Mouse (Mus musculus) left cerebral cortex, postnatal 36 days (tissue): ENCODE results near the gene Gm13279. TPM values are rescaled to one million over a fixed set of nuclear protein-coding genes. Genes with fewer than 3 reads are reported as not detected.
"Not testable (repeated sequence)": the region's sequence is repeated elsewhere in the genome, so short reads cannot be mapped to it uniquely, and the experiment has no call there.

Experiments
- DNase-seq, 2 experiments: peaks; one replicate each; pipeline ENCODE4 v3.0.0; 2021 to 2022; ENCODE audit warnings: low spot score in 2 of 2, mixed read lengths in 1 of 2
- intact Hi-C: fragments of 180-260 bp; cut with DNase I; formaldehyde crosslinking; loops from one replicate; pipeline ENCODE4 v1.15.1; 2025
- total RNA-seq, 2 experiments: library from RNA; stranded (reverse); gene quantifications; 2 replicates each; pipeline ENCODE4 v1.2.3; 2021

The Gm13279 gene
- total RNA-seq, 2 experiments from 2014 or later: not detected

GRCm38 (mm10) chr4:88791250-88791649, 5.9 kb upstream of the Gm13279 start, which contains the start of gene Gm13278:
TSS of gene Gm13278 (plus strand) at chr4:88791550.
- intact Hi-C loops, DNase-seq: not testable (repeated sequence)

GRCm38 (mm10) chr4:88793936-88794675, 3.1 kb upstream of the Gm13279 start, which contains the start of gene Gm13275:
TSS of gene Gm13275 (plus strand) at chr4:88794487.
- intact Hi-C loops: not testable (repeated sequence)
- peak; percentile 57 to 59 for DNase-seq

- intact Hi-C loops, DNase-seq: not testable (repeated sequence)
Observed at GRCm38 (mm10) chr4:88799365-88799764, 2.2 kb downstream of the Gm13279 start, which contains the start of gene Gm13285. TSS of gene Gm13285 (plus strand) at chr4:88799665.

GRCm38 (mm10) chr4:88802954-88803353, 5.8 kb downstream of the Gm13279 start, which contains the start of gene Gm13287:
TSS of gene Gm13287 (plus strand) at chr4:88803254.
- DNase-seq, intact Hi-C loops: not testable (repeated sequence)

- intact Hi-C loops, DNase-seq: not testable (repeated sequence)
Observed at GRCm38 (mm10) chr4:88805231-88805630, 8.0 kb downstream of the Gm13279 start, which contains the start of gene Gm13288. TSS of gene Gm13288 (plus strand) at chr4:88805531.

- DNase-seq, intact Hi-C loops: not testable (repeated sequence)
Observed at GRCm38 (mm10) chr4:88805761-88806160, 8.6 kb downstream of the Gm13279 start.

GRCm38 (mm10) chr4:88815928-88816327, 18.7 kb downstream of the Gm13279 start, which contains the start of gene Ifna7:
TSS of gene Ifna7 (plus strand) at chr4:88816228.
- intact Hi-C loops: no loop called here
- DNase-seq: no peak

- no peak for DNase-seq
- intact Hi-C loops: no loop called here
Observed at GRCm38 (mm10) chr4:88819659-88820058, 22.5 kb downstream of the Gm13279 start, which contains the start of gene Ifna11. TSS of gene Ifna11 (plus strand) at chr4:88819959.

- DNase-seq: no peak
- intact Hi-C loops: no loop called here
Observed at GRCm38 (mm10) chr4:88822995-88823394, 25.8 kb downstream of the Gm13279 start.

- DNase-seq, intact Hi-C loops: not testable (repeated sequence)
Observed at GRCm38 (mm10) chr4:88827116-88827515, 29.9 kb downstream of the Gm13279 start, which contains the start of gene Ifna6. TSS of gene Ifna6 (plus strand) at chr4:88827416.

- DNase-seq: no peak
- intact Hi-C loops: no loop called here
Observed at GRCm38 (mm10) chr4:88830523-88830922, 33.3 kb downstream of the Gm13279 start.

- DNase-seq, intact Hi-C loops: not testable (repeated sequence)
Observed at GRCm38 (mm10) chr4:88835225-88835624, 38.0 kb downstream of the Gm13279 start, which contains the start of gene Ifna5. TSS of gene Ifna5 (plus strand) at chr4:88835525.

- no peak for DNase-seq
- intact Hi-C loops: no loop called here
Observed at GRCm38 (mm10) chr4:88838828-88839227, 41.6 kb downstream of the Gm13279 start.

- intact Hi-C loops: no loop called here
- no peak for DNase-seq
Observed at GRCm38 (mm10) chr4:88840058-88840457, 42.9 kb downstream of the Gm13279 start.

- DNase-seq: no peak
- intact Hi-C loops: no loop called here
Observed at GRCm38 (mm10) chr4:88841438-88841911, 44.3 kb downstream of the Gm13279 start, which contains the start of gene Ifna4. TSS of gene Ifna4 (plus strand) at chr4:88841861.

GRCm38 (mm10) chr4:88845334-88845733, 48.1 kb downstream of the Gm13279 start:
- intact Hi-C loops: no loop called here
- no peak for DNase-seq

Other genes starting within 250 kb of the Gm13279 start
- gene Ifna15, start 239.2 kb upstream of the Gm13279 start, total RNA-seq: not detected
- gene Ifna14, start 225.6 kb upstream of the Gm13279 start, total RNA-seq: not detected
- gene Ifna9, start 205.0 kb upstream of the Gm13279 start, total RNA-seq: not detected
- not detected for gene Ifna12, start 194.0 kb upstream of the Gm13279 start, total RNA-seq
- gene C87499, start 163.0 kb upstream of the Gm13279 start, total RNA-seq: not detected
- gene Ifna13, start 152.9 kb upstream of the Gm13279 start, total RNA-seq: not detected
- not detected for gene Ifna16, start 120.5 kb upstream of the Gm13279 start, total RNA-seq
- not detected for gene Ifna2, start 113.5 kb upstream of the Gm13279 start, total RNA-seq
- gene Ifnab, start 106.0 kb upstream of the Gm13279 start, total RNA-seq: not detected
- gene Gm26566, start 75.6 kb upstream of the Gm13279 start, total RNA-seq: 1 to 10 TPM in 1 of 2 experiments, under 1 TPM in 1; 0.66 to 1.5 TPM
- 100 to 1,000 TPM in 1 of 2 experiments, 10 to 100 TPM in 1; 92.7 to 101 TPM for gene Klhl9, start 74.9 kb upstream of the Gm13279 start, total RNA-seq
- not detected for gene Gm13271, start 42.5 kb upstream of the Gm13279 start, total RNA-seq
- gene Gm13283, start 37.3 kb upstream of the Gm13279 start, total RNA-seq: not detected
- not detected for gene Gm13290, start 23.6 kb upstream of the Gm13279 start, total RNA-seq
- gene Gm13289, start 20.5 kb upstream of the Gm13279 start, total RNA-seq: not detected
- not detected for gene Gm13272, start 17.5 kb upstream of the Gm13279 start, total RNA-seq
- gene Ifnz, start 15.3 kb upstream of the Gm13279 start, total RNA-seq: not detected
- not detected for gene Gm13276, start 11.7 kb upstream of the Gm13279 start, total RNA-seq
- gene Gm13277, start 8.8 kb upstream of the Gm13279 start, total RNA-seq: not detected
- gene Gm13278, start 5.8 kb upstream of the Gm13279 start, total RNA-seq: not detected
- not detected for gene Gm13275, start 2.9 kb upstream of the Gm13279 start, total RNA-seq
- gene Gm13285, start 2.3 kb downstream of the Gm13279 start, total RNA-seq: not detected
- gene Gm13287, start 5.9 kb downstream of the Gm13279 start, total RNA-seq: not detected
- gene Gm13288, start 8.1 kb downstream of the Gm13279 start, total RNA-seq: not detected
- not detected for gene Ifna7, start 18.8 kb downstream of the Gm13279 start, total RNA-seq
- not detected for gene Ifna11, start 22.6 kb downstream of the Gm13279 start, total RNA-seq
- gene Ifna6, start 30.0 kb downstream of the Gm13279 start, total RNA-seq: not detected
- gene Ifna5, start 38.1 kb downstream of the Gm13279 start, total RNA-seq: not detected
- not detected for gene Ifna4, start 44.5 kb downstream of the Gm13279 start, total RNA-seq
- not detected for gene Ifna1, start 52.7 kb downstream of the Gm13279 start, total RNA-seq
- gene Ifne, start 82.8 kb downstream of the Gm13279 start, total RNA-seq: not detected